Mouse (Mus musculus) forebrain, postnatal 0 days (tissue): ENCODE measurements around the gene Olfr523. TPM values are rescaled to one million over a fixed set of nuclear protein-coding genes. Genes with fewer than 3 reads are reported as not detected.

Source experiments
- ATAC-seq: fragments of 200-750 bp; cut with Nextera tagmentation; 2 replicates; pipeline ENCODE4 v1.8.0; 2017; ENCODE audit warnings: mild to moderate bottlenecking, moderate library complexity
- DNase-seq: peaks from one replicate; pipeline ENCODE4 v3.0.0-alpha.2; 2015
- H3K27ac ChIP-seq: fragments of 300-500 bp; sonication (generic); 2 replicates; pipeline ENCODE4 v1.5.1; 2014; ENCODE audit warnings: low read depth, mild to moderate bottlenecking, antibody characterized with exemption, low read length, moderate library complexity, mixed read lengths
- H3K27me3 ChIP-seq: fragments of 300-500 bp; sonication (generic); 2 replicates; pipeline ENCODE4 v1.6.1; 2014; ENCODE audit warnings: mild to moderate bottlenecking, low read length, mixed read lengths; ENCODE audit not compliant: insufficient read depth
- H3K36me3 ChIP-seq: fragments of 300-500 bp; sonication (generic); 2 replicates; pipeline ENCODE4 v1.6.1; 2014; ENCODE audit warnings: mild to moderate bottlenecking, moderate library complexity; ENCODE audit not compliant: insufficient read depth
- H3K4me1 ChIP-seq: fragments of 300-500 bp; sonication (generic); 2 replicates; pipeline ENCODE4 v1.6.1; 2014; ENCODE audit warnings: antibody characterized with exemption; ENCODE audit not compliant: insufficient read depth
- H3K4me2 ChIP-seq: fragments of 300-500 bp; sonication (generic); 2 replicates; pipeline ENCODE4 v1.6.1; 2014; ENCODE audit warnings: low read depth, mild to moderate bottlenecking, moderate library complexity
- H3K4me3 ChIP-seq: fragments of 300-500 bp; sonication (generic); 2 replicates; pipeline ENCODE4 v1.5.1; 2014; ENCODE audit warnings: low read depth, low read length, mixed read lengths
- H3K9ac ChIP-seq: fragments of 300-500 bp; sonication (generic); 2 replicates; pipeline ENCODE4 v1.6.1; 2014; ENCODE audit warnings: mild to moderate bottlenecking
- H3K9me3 ChIP-seq: fragments of 300-500 bp; sonication (generic); 2 replicates; pipeline ENCODE4 v1.6.1; 2016; ENCODE audit warnings: low read length
- CTCF ChIP-seq: sonication (generic); IDR thresholded peaks from 2 replicates; pipeline ENCODE4 v1.5.1; 2016; ENCODE audit warnings: antibody characterized with exemption, control low read depth, low read depth
- WGBS: fragments of 180-500 bp; shearing (Covaris S2); extraction: QIAGEN DNeasy Blood & Tissue Kit; methylation state at CpG from one replicate; pipeline ENCODE4 v1.1.7; 2014; 5-methylcytosine and 5-hydroxymethylcytosine counted together
- polyA plus RNA-seq: library from polyadenylated mRNA; unstranded; fragments of >200 nt; fragmentation: Nextera tagmentation; extraction: Ambion mirVana; gene quantifications from 2 replicates; pipeline ENCODE4 v1.2.1, GENCODE M21; 2015
- total RNA-seq: library from RNA; depleted of rRNA; stranded (reverse); fragments of >200 nt; gene quantifications from 2 replicates; pipeline ENCODE4 v1.2.3, GENCODE M21; 2014

The Olfr523 gene
- total and polyA plus RNA-seq, 2 experiments from 2014 or later, result not detected

- H3K9me3 ChIP-seq, result no peaks in the 10 kb centered on the region
- no peak for TF ChIP-seq CTCF
- no peak overlapping the region for H3K9ac ChIP-seq
- H3K4me1 ChIP-seq, result no peaks in the 10 kb centered on the region
- 51% methylated on average over 2 of the region's 2 CpGs for WGBS
- H3K4me2 ChIP-seq, result no peak overlapping the region
- DNase-seq (no peak), ATAC-seq (no peak)
- no peak overlapping the region for H3K4me3 ChIP-seq
- no peak overlapping the region for H3K27ac ChIP-seq
- no peaks in the 10 kb centered on the region for H3K36me3 ChIP-seq
- H3K27me3 ChIP-seq, result no peaks in the 10 kb centered on the region
Measured at GRCm38 (mm10) chr7:140192445-140192844, 19.4 kb downstream of the Olfr523 start.

GRCm38 (mm10) chr7:140192851-140193250, 19.8 kb downstream of the Olfr523 start:
- no peaks in the 10 kb centered on the region for H3K9me3 ChIP-seq
- H3K4me3 ChIP-seq, result no peak overlapping the region
- no peak overlapping the region for H3K4me2 ChIP-seq
- no peak overlapping the region for H3K27ac ChIP-seq
- H3K36me3 ChIP-seq, result no peaks in the 10 kb centered on the region
- DNase-seq (no peak), ATAC-seq (no peak)
- 86% methylated on average over 2 of the region's 2 CpGs for WGBS
- no peaks in the 10 kb centered on the region for H3K27me3 ChIP-seq
- no peaks in the 10 kb centered on the region for H3K4me1 ChIP-seq
- TF ChIP-seq CTCF, result no peak
- H3K9ac ChIP-seq, result no peak overlapping the region

GRCm38 (mm10) chr7:140194031-140194430, 21.0 kb downstream of the Olfr523 start:
- Histone ChIP-seq H3K4me3 (no peak overlapping the region), H3K4me1 (no peaks in the 10 kb centered on the region), H3K9me3 (no peaks in the 10 kb centered on the region), H3K9ac (no peak overlapping the region), H3K36me3 (no peaks in the 10 kb centered on the region), H3K27me3 (no peaks in the 10 kb centered on the region), H3K4me2 (no peak overlapping the region), H3K27ac (no peak overlapping the region)
- no peak for ATAC-seq
- DNase-seq, result no peak
- WGBS, result 80% methylated on average over 4 of the region's 4 CpGs
- no peak for TF ChIP-seq CTCF

- ATAC-seq, result no peak
- 84% methylated on average over 8 of the region's 8 CpGs for WGBS
Measured at GRCm38 (mm10) chr7:140196002-140196401, 23.0 kb downstream of the Olfr523 start.

GRCm38 (mm10) chr7:140201090-140201489, 28.1 kb downstream of the Olfr523 start:
- Histone ChIP-seq H3K4me1 (no peaks in the 10 kb centered on the region), H3K4me2 (no peak overlapping the region), H3K36me3 (no peaks in the 10 kb centered on the region), H3K27ac (no peak overlapping the region), H3K9ac (no peak overlapping the region), H3K9me3 (no peaks in the 10 kb centered on the region), H3K4me3 (no peak overlapping the region), H3K27me3 (no peaks in the 10 kb centered on the region)
- DNase-seq (no peak), ATAC-seq (no peak)
- TF ChIP-seq CTCF, result no peak
- 93% methylated on average over 4 of the region's 4 CpGs for WGBS

More at GRCm38 (mm10) chr7:140196002-140196401, 23.0 kb downstream of the Olfr523 start:
- H3K4me3 ChIP-seq, result no peak overlapping the region
- no peaks in the 10 kb centered on the region for H3K27me3 ChIP-seq
- H3K36me3 ChIP-seq, result no peaks in the 10 kb centered on the region
- H3K9me3 ChIP-seq, result no peaks in the 10 kb centered on the region
- no peak for TF ChIP-seq CTCF
- H3K9ac ChIP-seq, result no peak overlapping the region
- H3K4me2 ChIP-seq, result no peak overlapping the region
- no peaks in the 10 kb centered on the region for H3K4me1 ChIP-seq
- H3K27ac ChIP-seq, result no peak overlapping the region
- DNase-seq, result no peak

GRCm38 (mm10) chr7:140205864-140206263, 32.8 kb downstream of the Olfr523 start, which contains the start of gene Olfr524:
Gene Olfr524 (minus strand): TSS chr7:140205964.
- Histone ChIP-seq H3K27ac (no peak within 1 kb of the TSS), H3K9me3 (no peaks in the 10 kb centered on the region), H3K27me3 (no peaks in the 10 kb centered on the region), H3K4me3 (no peak within 1 kb of the TSS), H3K4me1 (no peaks in the 10 kb centered on the region), H3K36me3 (no peaks in the 10 kb centered on the region), H3K9ac (no peak within 1 kb of the TSS), H3K4me2 (no peak within 1 kb of the TSS)
- TF ChIP-seq CTCF, result no peak
- ATAC-seq, result no peak
- DNase-seq, result no peak

- Histone ChIP-seq H3K9me3 (no peaks in the 10 kb centered on the region), H3K4me3 (no peak overlapping the region), H3K4me1 (no peaks in the 10 kb centered on the region), H3K9ac (no peak overlapping the region), H3K27me3 (no peaks in the 10 kb centered on the region), H3K36me3 (no peaks in the 10 kb centered on the region), H3K27ac (no peak overlapping the region), H3K4me2 (no peak overlapping the region)
- WGBS, result 82% methylated on average over 3 of the region's 3 CpGs
- TF ChIP-seq CTCF, result no peak
- ATAC-seq, result no peak
- DNase-seq, result no peak
Measured at GRCm38 (mm10) chr7:140206904-140207303, 33.9 kb downstream of the Olfr523 start.

- no peak overlapping the region for H3K4me3 ChIP-seq
- H3K36me3 ChIP-seq, result no peaks in the 10 kb centered on the region
- H3K4me1 ChIP-seq, result no peaks in the 10 kb centered on the region
- ATAC-seq (no peak), DNase-seq (no peak)
- no peak overlapping the region for H3K9ac ChIP-seq
- H3K9me3 ChIP-seq, result no peaks in the 10 kb centered on the region
- 75% methylated on average over 8 of the region's 8 CpGs for WGBS
- H3K27me3 ChIP-seq, result no peaks in the 10 kb centered on the region
- no peak overlapping the region for H3K4me2 ChIP-seq
- TF ChIP-seq CTCF, result no peak
- H3K27ac ChIP-seq, result no peak overlapping the region
Measured at GRCm38 (mm10) chr7:140208153-140208552, 35.1 kb downstream of the Olfr523 start.
